Mouse (Mus musculus): ENCODE data around the gene Mmaa. TPM values are rescaled to one million over a fixed set of nuclear protein-coding genes. Genes with fewer than 3 reads are reported as not detected.

Gene Mmaa
- polyA plus RNA-seq, 1 experiment: 0.04 TPM

DNA sequence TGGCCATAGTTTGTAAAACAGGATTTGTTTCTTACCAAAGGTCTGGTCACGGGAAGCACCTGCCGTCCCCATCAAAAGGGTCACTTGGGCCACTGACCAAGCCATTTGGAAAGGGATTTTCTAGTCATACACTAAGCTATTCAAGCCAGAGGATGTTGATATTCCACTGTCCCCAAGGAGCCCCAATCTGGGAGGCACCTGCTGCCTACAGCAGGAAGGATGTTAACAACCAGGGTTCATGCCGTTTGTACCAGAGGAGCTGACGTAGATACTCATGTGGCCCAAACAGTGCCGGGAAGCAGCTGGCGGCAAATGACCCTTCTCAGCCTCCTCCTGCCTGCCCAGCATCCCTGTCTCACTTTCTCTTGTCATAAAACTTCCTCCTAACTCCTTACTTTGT lies 30.8 kb upstream of the Mmaa start:
- no peaks in the 10 kb centered on the region for H3K9me3 ChIP-seq (ENCODE audit: control insufficient read depth, low read length)
- no peak overlapping the region for H3K4me3 ChIP-seq (replicated peaks)
- H3K36me3 ChIP-seq (ENCODE audit: control insufficient read depth): no peaks in the 10 kb centered on the region
- no peaks in the 10 kb centered on the region for H3K4me1 ChIP-seq (ENCODE audit: control insufficient read depth)
- no peaks in the 10 kb centered on the region for H3K27me3 ChIP-seq (ENCODE audit: control insufficient read depth)
- TF ChIP-seq GATA1 (IDR thresholded peaks at IDR 0.05; ENCODE audit: low read length): no peak
- no peak for TF ChIP-seq TAL1 (IDR thresholded peaks at IDR 0.05; ENCODE audit: low read length)

DNA sequence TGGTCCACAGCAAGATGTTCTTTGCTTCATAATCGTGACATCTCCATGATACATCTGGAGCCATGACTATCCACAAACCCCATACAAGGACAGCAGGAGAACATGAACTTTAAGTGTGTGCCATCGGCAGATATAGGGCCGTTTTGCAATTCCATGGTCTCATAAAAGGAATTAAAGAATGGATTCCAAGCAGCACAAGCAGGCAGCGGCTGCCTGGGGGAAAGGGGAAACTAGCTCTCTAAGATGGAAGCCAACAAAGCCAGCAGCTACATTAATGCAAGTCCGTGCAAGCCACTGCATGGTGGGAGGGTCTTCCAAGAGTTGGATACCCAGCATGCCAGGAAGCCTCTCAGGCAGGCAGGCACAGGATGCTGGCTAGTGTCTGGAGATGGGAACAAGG lies 30.2 kb upstream of the Mmaa start:
- H3K4me3 ChIP-seq (replicated peaks): no peak overlapping the region
- TF ChIP-seq TAL1 (IDR thresholded peaks at IDR 0.05; ENCODE audit: low read length) (no peak), GATA1 (IDR thresholded peaks at IDR 0.05; ENCODE audit: low read length) (no peak)
- H3K36me3 ChIP-seq (ENCODE audit: control insufficient read depth): no peaks in the 10 kb centered on the region
- H3K27me3 ChIP-seq (ENCODE audit: control insufficient read depth): no peaks in the 10 kb centered on the region
- H3K9me3 ChIP-seq (ENCODE audit: control insufficient read depth, low read length): no peaks in the 10 kb centered on the region
- H3K4me1 ChIP-seq (ENCODE audit: control insufficient read depth): no peaks in the 10 kb centered on the region

DNA sequence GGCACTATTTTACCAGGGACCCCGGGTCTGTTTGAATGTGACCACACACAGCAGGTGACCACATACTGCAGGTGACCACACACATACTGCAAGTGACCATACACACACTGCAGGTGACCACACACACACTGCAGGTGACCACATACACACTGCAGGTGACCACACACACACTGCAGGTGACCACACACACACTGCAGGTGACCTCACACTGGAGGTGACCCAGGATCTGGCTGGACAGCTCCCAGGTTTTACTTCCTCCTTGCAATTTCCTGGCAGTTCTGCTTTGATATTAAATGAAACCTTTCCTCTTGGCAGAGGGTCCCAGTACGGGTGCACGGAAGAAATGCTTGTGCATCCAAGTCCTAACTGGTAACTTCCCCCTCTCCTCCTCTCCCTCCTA lies 29.3 kb upstream of the Mmaa start:
- Histone ChIP-seq H3K27me3 (ENCODE audit: control insufficient read depth) (no peaks in the 10 kb centered on the region), H3K4me3 (replicated peaks) (no peak overlapping the region), H3K36me3 (ENCODE audit: control insufficient read depth) (no peaks in the 10 kb centered on the region), H3K4me1 (ENCODE audit: control insufficient read depth) (no peaks in the 10 kb centered on the region), H3K9me3 (ENCODE audit: control insufficient read depth, low read length) (no peaks in the 10 kb centered on the region)
- no peak for TF ChIP-seq TAL1 (IDR thresholded peaks at IDR 0.05; ENCODE audit: low read length)
- no peak for TF ChIP-seq GATA1 (IDR thresholded peaks at IDR 0.05; ENCODE audit: low read length)

DNA sequence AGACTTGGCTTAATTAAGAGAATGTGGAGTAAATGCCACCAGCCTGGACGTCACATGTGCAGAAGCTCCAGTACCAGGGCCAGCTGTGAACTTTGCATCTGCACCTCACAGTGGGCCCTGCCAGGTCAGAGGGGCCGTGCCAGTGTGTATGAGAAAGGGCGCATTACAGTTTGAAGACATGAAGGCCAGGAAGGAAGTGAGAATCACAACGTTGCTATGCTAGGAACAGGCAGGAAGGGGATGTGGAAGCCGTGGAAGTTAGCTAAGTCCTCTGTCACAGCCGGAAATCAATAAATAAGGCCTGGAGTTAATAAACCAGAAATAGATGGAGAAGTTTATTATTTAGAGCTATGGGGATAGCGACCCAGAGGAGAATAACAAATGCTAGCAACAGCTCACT lies 28.4 kb upstream of the Mmaa start:
- Histone ChIP-seq H3K9me3 (ENCODE audit: control insufficient read depth, low read length) (no peaks in the 10 kb centered on the region), H3K4me3 (replicated peaks) (no peak overlapping the region), H3K27me3 (ENCODE audit: control insufficient read depth) (no peaks in the 10 kb centered on the region), H3K4me1 (ENCODE audit: control insufficient read depth) (no peaks in the 10 kb centered on the region), H3K36me3 (ENCODE audit: control insufficient read depth) (no peaks in the 10 kb centered on the region)
- TF ChIP-seq GATA1 (IDR thresholded peaks at IDR 0.05; ENCODE audit: low read length): no peak
- no peak for TF ChIP-seq TAL1 (IDR thresholded peaks at IDR 0.05; ENCODE audit: low read length)

DNA sequence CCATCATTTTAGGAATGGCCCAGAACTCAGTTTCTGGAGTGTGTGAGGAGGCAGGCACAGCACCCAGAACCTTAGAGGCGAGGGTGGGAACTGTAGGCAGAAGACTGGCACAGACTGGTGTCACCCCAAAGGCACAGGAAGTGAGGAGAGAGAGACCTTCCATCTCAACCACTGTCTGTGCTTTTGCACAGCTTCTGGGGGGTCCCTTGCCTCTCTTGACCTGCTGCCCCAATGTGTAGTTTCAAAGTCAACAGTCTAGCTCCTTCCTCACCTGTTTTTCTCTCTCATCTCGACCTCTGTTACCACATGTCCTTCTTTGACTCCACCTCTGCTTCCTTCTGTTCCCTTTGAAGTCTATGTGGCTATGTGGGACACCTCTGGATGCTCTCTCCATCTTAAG lies 16.1 kb upstream of the Mmaa start:
- Histone ChIP-seq H3K4me1 (ENCODE audit: control insufficient read depth) (no peaks in the 10 kb centered on the region), H3K4me3 (replicated peaks) (no peak overlapping the region), H3K9me3 (ENCODE audit: control insufficient read depth, low read length) (no peaks in the 10 kb centered on the region), H3K36me3 (ENCODE audit: control insufficient read depth) (no peaks in the 10 kb centered on the region), H3K27me3 (ENCODE audit: control insufficient read depth) (no peaks in the 10 kb centered on the region)
- TF ChIP-seq GATA1 (IDR thresholded peaks at IDR 0.05; ENCODE audit: low read length): no peak
- TF ChIP-seq TAL1 (IDR thresholded peaks at IDR 0.05; ENCODE audit: low read length): no peak

DNA sequence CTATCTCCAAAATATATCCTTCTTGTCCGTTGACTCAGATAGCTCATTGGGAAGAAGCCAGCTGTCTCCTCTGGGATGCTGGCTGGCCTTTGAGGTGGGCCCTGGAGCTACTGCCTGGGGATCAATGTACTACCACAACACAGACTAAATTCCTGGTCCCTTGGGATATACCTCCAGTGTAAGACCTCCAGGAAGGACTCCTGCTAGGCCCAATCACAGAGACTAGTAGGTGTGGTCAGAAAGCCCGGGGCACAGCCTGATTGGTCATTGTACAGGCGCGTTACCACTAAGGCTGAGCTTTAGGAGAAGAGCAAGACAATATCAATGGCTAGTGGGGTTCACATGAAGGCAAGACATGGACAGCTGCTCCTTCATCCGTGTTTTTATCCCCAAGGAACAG lies 11.2 kb upstream of the Mmaa start:
- H3K27me3 ChIP-seq (ENCODE audit: control insufficient read depth): no peaks in the 10 kb centered on the region
- H3K9me3 ChIP-seq (ENCODE audit: control insufficient read depth, low read length): no peaks in the 10 kb centered on the region
- no peak overlapping the region for H3K4me3 ChIP-seq (replicated peaks)
- TF ChIP-seq GATA1 (IDR thresholded peaks at IDR 0.05; ENCODE audit: low read length) (no peak), TAL1 (IDR thresholded peaks at IDR 0.05; ENCODE audit: low read length) (no peak)
- H3K36me3 ChIP-seq (ENCODE audit: control insufficient read depth): no peaks in the 10 kb centered on the region
- H3K4me1 ChIP-seq (ENCODE audit: control insufficient read depth): no peaks in the 10 kb centered on the region

DNA sequence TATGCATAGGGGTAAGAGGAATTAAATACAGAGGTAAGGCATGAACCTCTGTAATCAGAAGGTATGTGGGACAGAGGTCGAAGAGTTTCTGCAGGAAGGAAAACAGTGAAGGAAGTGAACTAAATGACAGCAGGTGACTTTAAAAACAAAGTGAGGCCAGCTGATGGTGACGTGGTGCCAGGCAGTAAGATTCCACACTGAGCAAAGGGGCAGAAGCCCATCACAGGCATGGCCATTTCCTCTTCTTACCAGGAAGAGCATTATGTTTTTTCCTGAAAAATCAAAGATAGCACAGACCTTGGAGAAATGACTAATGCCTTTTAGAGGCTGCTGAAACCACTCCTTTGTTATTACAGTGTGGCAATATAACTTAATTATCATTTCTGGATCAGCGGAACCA lies 6.8 kb upstream of the Mmaa start:
- Histone ChIP-seq H3K4me1 (ENCODE audit: control insufficient read depth) (no peaks in the 10 kb centered on the region), H3K36me3 (ENCODE audit: control insufficient read depth) (no peaks in the 10 kb centered on the region)

DNA sequence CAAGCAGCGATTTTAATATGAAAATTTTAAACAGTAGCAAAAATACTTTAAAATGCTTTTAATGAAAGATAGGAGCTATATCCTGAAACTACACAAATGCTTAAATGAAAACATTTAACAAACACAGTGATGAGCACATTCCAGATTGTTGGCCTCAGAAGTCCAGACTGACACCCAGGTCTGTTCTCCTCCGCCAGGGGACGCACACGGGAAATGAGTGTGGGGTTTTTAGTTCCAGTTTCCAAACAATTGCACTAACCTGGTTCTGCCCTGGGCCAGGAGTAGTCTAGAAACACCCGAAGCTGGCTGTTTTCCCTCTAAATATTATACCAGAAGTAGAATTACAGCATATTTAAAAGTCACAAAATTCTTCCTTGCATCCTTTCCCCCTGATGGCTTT lies 5.0 kb upstream of the Mmaa start:
- Histone ChIP-seq H3K4me1 (ENCODE audit: control insufficient read depth) (peaks cover 9% of the 10 kb centered on the region), H3K27me3 (ENCODE audit: control insufficient read depth) (no peaks in the 10 kb centered on the region), H3K4me3 (replicated peaks) (no peak overlapping the region), H3K36me3 (ENCODE audit: control insufficient read depth) (no peaks in the 10 kb centered on the region), H3K9me3 (ENCODE audit: control insufficient read depth, low read length) (no peaks in the 10 kb centered on the region)
- no peak for TF ChIP-seq TAL1 (IDR thresholded peaks at IDR 0.05; ENCODE audit: low read length)
- TF ChIP-seq GATA1 (IDR thresholded peaks at IDR 0.05; ENCODE audit: low read length): no peak

More for the DNA sequence above, 6.8 kb upstream of the Mmaa start:
- Histone ChIP-seq H3K4me3 (replicated peaks) (no peak overlapping the region), H3K27me3 (ENCODE audit: control insufficient read depth) (no peaks in the 10 kb centered on the region), H3K9me3 (ENCODE audit: control insufficient read depth, low read length) (no peaks in the 10 kb centered on the region)
- TF ChIP-seq TAL1 (IDR thresholded peaks at IDR 0.05; ENCODE audit: low read length): no peak
- TF ChIP-seq GATA1 (IDR thresholded peaks at IDR 0.05; ENCODE audit: low read length): no peak

DNA sequence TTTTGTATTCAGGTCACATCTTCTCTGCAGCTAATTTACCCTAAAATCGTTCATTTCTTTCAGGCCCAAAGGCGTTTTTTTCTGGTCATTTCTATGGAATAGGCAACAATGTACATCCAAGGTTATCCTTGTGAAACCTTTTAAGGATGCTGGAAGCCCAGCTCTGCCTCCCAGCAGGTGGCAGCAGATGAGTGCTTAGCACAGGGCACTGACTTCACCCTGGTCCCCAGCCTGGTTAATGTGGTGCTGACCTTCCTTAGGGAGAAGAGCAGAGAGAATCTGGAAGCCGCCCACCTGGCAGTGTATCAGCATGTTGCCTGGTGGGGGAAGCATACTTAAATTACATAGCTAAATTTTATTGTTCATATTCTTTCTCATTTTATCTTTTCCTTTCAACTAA lies 3.0 kb upstream of the Mmaa start:
- TF ChIP-seq TAL1 (IDR thresholded peaks at IDR 0.05; ENCODE audit: low read length) (no peak), GATA1 (IDR thresholded peaks at IDR 0.05; ENCODE audit: low read length) (no peak)
- peaks cover 24% of the 10 kb centered on the region for H3K4me1 ChIP-seq (ENCODE audit: control insufficient read depth)
- no peaks in the 10 kb centered on the region for H3K9me3 ChIP-seq (ENCODE audit: control insufficient read depth, low read length)
- H3K27me3 ChIP-seq (ENCODE audit: control insufficient read depth): no peaks in the 10 kb centered on the region
- H3K36me3 ChIP-seq (ENCODE audit: control insufficient read depth): no peaks in the 10 kb centered on the region
- H3K4me3 ChIP-seq (replicated peaks): no peak overlapping the region

Measured in erythroblast, embryonic 14.5 days (primary cell).